Mouse (Mus musculus) spleen, adult 2 months (tissue): ENCODE results near the gene Deup1.

Experiments
- CTCF ChIP-seq: fragments of 200-500 bp; IDR thresholded peaks from 2 replicates; pipeline ENCODE4 v1.5.1; 2011; ENCODE audit warnings: mild to moderate bottlenecking, inconsistent platforms; ENCODE audit not compliant: insufficient read depth, insufficient read length, insufficient replicate concordance; ENCODE audit errors: extremely low read depth
- POLR2A ChIP-seq: fragments of 200-500 bp; IDR thresholded peaks from 2 replicates; pipeline ENCODE4 v1.6.1; 2011; ENCODE audit warnings: low read depth, low read length, inconsistent platforms

DNA sequence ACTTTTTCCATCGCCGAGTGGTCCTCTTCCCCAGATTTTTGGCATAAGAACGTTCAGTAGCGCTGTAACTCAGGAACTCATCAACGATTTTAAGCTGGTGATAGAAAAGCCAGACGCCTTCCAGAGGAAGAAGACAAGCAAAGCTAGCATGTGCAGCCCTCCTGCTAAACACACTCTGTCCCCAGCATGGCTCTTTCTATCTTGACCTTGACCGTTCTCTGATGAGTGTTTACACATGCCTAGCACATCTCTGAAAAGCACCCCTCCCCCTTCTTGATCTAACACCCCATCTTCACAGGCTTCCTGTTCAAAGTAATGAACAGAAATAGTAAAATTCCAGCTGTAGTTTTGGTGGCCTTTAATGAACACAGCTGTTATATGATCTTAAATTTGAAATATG, 99.4 kb downstream of the Deup1 start:
- TF ChIP-seq CTCF, result no peak
- TF ChIP-seq POLR2A, result no peak
